ENCODE assay signal across 9 mouse cellular contexts in the genomic region with DNA sequence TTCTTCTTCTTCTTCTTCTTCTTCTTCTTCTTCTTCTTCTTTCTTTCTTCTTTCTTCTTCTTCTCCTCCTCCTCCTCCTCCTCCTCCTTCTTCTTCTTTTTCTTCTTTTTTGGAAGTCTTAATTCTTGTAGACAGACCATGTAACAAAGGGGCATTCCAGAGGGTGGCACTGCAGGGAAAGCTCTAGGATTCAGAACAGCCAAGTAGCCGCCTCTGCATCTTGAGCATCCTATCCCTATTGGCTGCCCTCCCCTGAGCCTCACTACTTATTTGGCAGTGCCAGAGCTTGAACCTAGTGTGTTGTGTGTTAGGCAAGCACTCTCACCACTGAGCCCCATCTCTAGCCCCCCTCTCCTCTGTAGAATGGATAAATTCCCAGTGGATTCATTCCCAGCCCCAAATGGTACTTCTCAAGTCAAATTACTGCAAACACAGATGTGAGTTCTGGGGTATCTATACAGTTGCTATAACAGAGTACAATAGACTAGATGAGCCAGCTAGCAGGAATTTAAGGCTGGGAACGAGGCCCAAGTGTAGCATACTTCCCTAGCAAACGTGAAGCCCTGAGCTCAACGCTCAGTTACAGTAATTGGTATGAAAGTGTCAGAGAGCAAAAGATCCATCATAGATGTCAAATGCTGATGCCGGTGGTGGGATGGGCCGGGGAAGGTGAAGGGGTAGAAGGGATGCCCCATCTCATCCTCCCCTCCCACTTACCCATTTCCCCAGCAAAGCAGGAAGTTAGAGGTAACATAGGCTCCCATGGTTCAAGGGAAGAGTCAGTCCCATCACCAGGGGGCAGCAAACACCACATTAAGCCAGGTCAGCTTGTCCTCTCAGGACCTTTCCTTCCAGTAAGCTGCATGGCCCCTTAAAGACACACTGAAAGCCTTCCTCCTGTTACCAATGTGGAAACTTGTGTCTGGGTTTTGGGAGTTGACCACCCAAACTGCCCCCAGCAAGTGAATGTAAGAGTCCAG. TPM values are rescaled to one million over a fixed set of nuclear protein-coding genes. Genes with fewer than 3 reads are reported as not detected.
DNase-seq lines count a peak whose midpoint lies in the region; ATAC-seq and TF ChIP-seq lines count a peak whose summit lies in the region.
"Had no signal": no experiment of that assay in that cellular context is flagged by ENCODE, and none has a peak within 500 bp of the region (broad histone marks: within the 10 kb centered on the region; RNA-seq: fewer than 3 reads in every experiment).

No protein-coding gene starts in this region.

- peaks cover 16% of the 10 kb centered on the region for H3K4me1 ChIP-seq in intestine, embryonic 14.5 days (replicated peaks; ENCODE audit: control insufficient read depth, insufficient read depth, low read length)
- H3K4me1 ChIP-seq in intestine, embryonic 15.5 days (replicated peaks) = peaks cover 4% of the 10 kb centered on the region
- H3K4me1 ChIP-seq in limb, embryonic 10.5 days = peaks cover 19% of the 10 kb centered on the region
- peaks cover 5% of the 10 kb centered on the region for H3K4me1 ChIP-seq in olfactory bulb, adult 2 months (ENCODE audit: control insufficient read depth, insufficient read depth, low read length)

- H3K9ac ChIP-seq in intestine, embryonic 14.5 days (ENCODE audit: low read length) = no peak overlapping the region
- no peak overlapping the region for H3K9ac ChIP-seq in intestine, embryonic 15.5 days

- 38% methylated on average over 6 of the region's 6 CpGs for WGBS in intestine, embryonic 14.5 days
- WGBS in intestine, embryonic 15.5 days = 32% methylated on average over 6 of the region's 6 CpGs
- WGBS in limb, embryonic 10.5 days = 41% methylated on average over 6 of the region's 6 CpGs
- 33% methylated on average over 6 of the region's 6 CpGs for WGBS in olfactory bulb, adult 2 months

- no peak for TF ChIP-seq POLR2A in olfactory bulb, adult 2 months (IDR thresholded peaks at IDR 0.05; ENCODE audit: insufficient read depth, low read depth, low read length)

- no peak overlapping the region for H3K27ac ChIP-seq in intestine, embryonic 14.5 days (ENCODE audit: low read depth)
- no peak overlapping the region for H3K27ac ChIP-seq in intestine, embryonic 15.5 days
- no peak overlapping the region for H3K27ac ChIP-seq in limb, embryonic 10.5 days
- no peak overlapping the region for H3K27ac ChIP-seq in olfactory bulb, adult 2 months (ENCODE audit: insufficient read depth, low read depth, low read length)

- 0 out of 2 replicates have a peak, but pooled peaks have one; percentile 18 for TF ChIP-seq CTCF in olfactory bulb, adult 2 months (IDR thresholded peaks at IDR 0.05; ENCODE audit: insufficient read depth, low read depth, low read length)

- no peaks in the 10 kb centered on the region for H3K9me3 ChIP-seq in intestine, embryonic 14.5 days (ENCODE audit: control insufficient read depth, low read length)
- H3K9me3 ChIP-seq in intestine, embryonic 15.5 days = no peaks in the 10 kb centered on the region
- no peaks in the 10 kb centered on the region for H3K9me3 ChIP-seq in limb, embryonic 10.5 days (replicated peaks)

- ATAC-seq in intestine, embryonic 14.5 days (replicated peaks; ENCODE audit: low FRiP score, low TSS enrichment, low read depth) = 0 out of 2 replicates have a peak, but pooled peaks have one; percentile 26
- ATAC-seq in intestine, embryonic 15.5 days = no peak
- ATAC-seq in erythroblast, adult 5-6 weeks (replicated peaks; ENCODE audit: low FRiP score, poor library complexity, severe bottlenecking) = 0 out of 2 replicates have a peak, but pooled peaks have one; percentile 42

- no peak overlapping the region for H3K4me2 ChIP-seq in intestine, embryonic 14.5 days (ENCODE audit: low read length)
- no peak overlapping the region for H3K4me2 ChIP-seq in intestine, embryonic 15.5 days (replicated peaks)

- 0 out of 2 replicates have a peak, but pooled peaks cover under 1% of the 10 kb centered on the region for H3K36me3 ChIP-seq in intestine, embryonic 14.5 days (ENCODE audit: control insufficient read depth, insufficient read depth, low read length)
- no peaks in the 10 kb centered on the region for H3K36me3 ChIP-seq in intestine, embryonic 15.5 days
- no peaks in the 10 kb centered on the region for H3K36me3 ChIP-seq in limb, embryonic 10.5 days

- H3K27me3 ChIP-seq in intestine, embryonic 14.5 days (replicated peaks; ENCODE audit: control insufficient read depth, insufficient read depth, low read length) = no peaks in the 10 kb centered on the region
- no peaks in the 10 kb centered on the region for H3K27me3 ChIP-seq in intestine, embryonic 15.5 days (replicated peaks)
- no peaks in the 10 kb centered on the region for H3K27me3 ChIP-seq in limb, embryonic 10.5 days (ENCODE audit: low read depth, poor library complexity, severe bottlenecking)

- H3K4me3 ChIP-seq in intestine, embryonic 14.5 days (ENCODE audit: low read depth, low read length) = no peak overlapping the region
- no peak overlapping the region for H3K4me3 ChIP-seq in intestine, embryonic 15.5 days (replicated peaks)
- no peak overlapping the region for H3K4me3 ChIP-seq in limb, embryonic 10.5 days
- no peak overlapping the region for H3K4me3 ChIP-seq in olfactory bulb, adult 2 months (ENCODE audit: insufficient read depth, low read depth, low read length)
- H3K4me3 ChIP-seq: erythroblast, embryonic 14.5 days had no signal

- peak; percentile 89 for DNase-seq in intestine, embryonic 14.5 days (ENCODE audit: low spot score)
- DNase-seq in adrenal gland, postnatal 4 days (ENCODE audit: low spot score in 2 of 2) = peak; percentile 61 to 76
- peak; percentile 93 for DNase-seq in induced T-regulatory cell, adult 2 months (ENCODE audit: low read depth)
- DNase-seq in limb, embryonic 10.5 days (ENCODE audit: low spot score) = peak; percentile 87
- peak; percentile 52 to 73 for DNase-seq in thymus, adult 18-20 months

RNA-seq across cellular contexts. Expression of a gene that starts 3.2 kb away (rescaled TPM):
- 17.6 and 18.7 TPM in 2 replicates for polyA plus RNA-seq in intestine, embryonic 14.5 days (2014; fragmentation: Nextera tagmentation; extraction: Ambion mirVana)
- polyA plus RNA-seq in intestine, embryonic 15.5 days (2015; fragmentation: Nextera tagmentation; extraction: Ambion mirVana) = 12.2 and 15.6 TPM in 2 replicates
- 10 to 100 TPM; 55.4 to 64.8 TPM for total RNA-seq in adrenal gland, postnatal 4 days (2021)
- 3.8 and 4.2 TPM in 2 replicates for total RNA-seq in erythroblast, adult 5-6 weeks (2015; ENCODE audit: low replicate concordance)
- 0.60 and 1.1 TPM in 2 replicates for total RNA-seq in erythroblast, adult 5-6 weeks (2017; ENCODE audit: low replicate concordance)
- polyA plus RNA-seq in limb, embryonic 10.5 days (2016; fragmentation: Nextera tagmentation; extraction: Ambion mirVana) = 18.0 and 18.5 TPM in 2 replicates
- not detected in 2 replicates for polyA plus RNA-seq in olfactory bulb, adult 2 months (2012; ENCODE audit: insufficient read depth, insufficient read length, low replicate concordance, missing spikeins)

RNA-seq across cellular contexts. Expression of a gene that starts 8.3 kb away (rescaled TPM):
- 0.34 and 1.4 TPM in 2 replicates for polyA plus RNA-seq in intestine, embryonic 14.5 days (2014; fragmentation: Nextera tagmentation; extraction: Ambion mirVana)
- polyA plus RNA-seq in intestine, embryonic 15.5 days (2015; fragmentation: Nextera tagmentation; extraction: Ambion mirVana) = 5.3 and 10.7 TPM in 2 replicates
- total RNA-seq in adrenal gland, postnatal 4 days (2021) = 10 to 100 TPM; 24.9 to 79.3 TPM
- total RNA-seq in erythroblast, adult 5-6 weeks (2015; ENCODE audit: low replicate concordance) = 6,400 and 7,048 TPM in 2 replicates
- total RNA-seq in erythroblast, adult 5-6 weeks (2017; ENCODE audit: low replicate concordance) = 1,550 and 2,626 TPM in 2 replicates
- polyA plus RNA-seq in limb, embryonic 10.5 days (2016; fragmentation: Nextera tagmentation; extraction: Ambion mirVana) = not detected in 2 replicates
- not detected in 2 replicates for polyA plus RNA-seq in olfactory bulb, adult 2 months (2012; ENCODE audit: insufficient read depth, insufficient read length, low replicate concordance, missing spikeins)

Comparison
In these comparisons a context has a peak if more than half of its experiments do, and no peak if none do; other contexts are left out.
1. RNA of a gene that starts 3.2 kb away (polyA plus RNA-seq): 17.6 to 18.7 TPM in intestine, embryonic 14.5 days, 18.0 to 18.5 TPM in limb, embryonic 10.5 days and 12.2 to 15.6 TPM in intestine, embryonic 15.5 days; not detected in olfactory bulb, adult 2 months; every median in the first group is over 10 times any median in the second.
2. Peak in every context shown above with its lines, with median percentiles within 50 percentile points of each other: DNase-seq.